Mouse (Mus musculus) telencephalon, adult 2 months (tissue): ENCODE results near the gene Chn2.
A peak's percentile ranks its signal among the peaks of the same experiment; 100 is the strongest.

Experiments used
- DNase-seq: peaks from one replicate; pipeline ENCODE4 v3.0.0-alpha.2; 2011; ENCODE audit warnings: low read depth, low spot score

Gene Chn2

DNA sequence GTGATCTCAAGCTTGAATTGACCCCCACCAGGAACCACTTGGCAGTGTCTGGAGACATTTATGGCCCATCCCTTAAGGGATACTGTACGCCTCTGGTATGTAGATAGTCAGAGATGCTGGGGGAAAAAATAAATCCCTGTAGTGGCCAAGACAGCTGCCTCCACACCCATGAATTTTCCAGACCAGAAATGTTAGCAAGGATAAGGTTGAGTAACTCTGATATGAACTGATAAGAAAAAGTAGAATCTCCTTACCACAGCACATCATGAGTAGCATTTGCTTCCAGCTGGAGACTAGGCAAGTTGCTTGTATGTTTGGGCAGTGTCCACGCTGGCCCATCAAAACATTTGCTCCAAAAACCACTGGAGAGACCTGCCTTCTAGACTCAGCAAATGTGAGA is 239.3 kb downstream of the Chn2 start:
- no peak for DNase-seq

DNA sequence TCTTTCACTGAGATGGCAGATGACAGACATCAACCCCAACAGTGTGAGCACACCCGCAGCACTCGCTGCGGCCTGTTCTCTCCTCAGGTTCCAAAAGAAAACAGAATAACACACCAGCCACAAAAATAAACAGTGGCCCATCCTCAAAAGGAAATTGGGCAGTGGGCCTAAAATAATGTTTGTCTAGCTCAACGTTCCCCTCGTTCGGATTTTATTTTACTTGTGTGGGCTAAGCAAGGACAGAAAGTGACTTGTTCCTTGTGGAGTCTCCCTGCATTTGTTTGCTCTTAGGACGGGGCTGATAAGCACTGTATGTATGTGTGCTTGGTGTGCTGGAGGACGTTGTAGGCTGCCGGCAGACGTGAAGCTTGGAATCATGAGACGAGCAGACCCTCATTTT is 240.0 kb downstream of the Chn2 start:
- DNase-seq = no peak

DNA sequence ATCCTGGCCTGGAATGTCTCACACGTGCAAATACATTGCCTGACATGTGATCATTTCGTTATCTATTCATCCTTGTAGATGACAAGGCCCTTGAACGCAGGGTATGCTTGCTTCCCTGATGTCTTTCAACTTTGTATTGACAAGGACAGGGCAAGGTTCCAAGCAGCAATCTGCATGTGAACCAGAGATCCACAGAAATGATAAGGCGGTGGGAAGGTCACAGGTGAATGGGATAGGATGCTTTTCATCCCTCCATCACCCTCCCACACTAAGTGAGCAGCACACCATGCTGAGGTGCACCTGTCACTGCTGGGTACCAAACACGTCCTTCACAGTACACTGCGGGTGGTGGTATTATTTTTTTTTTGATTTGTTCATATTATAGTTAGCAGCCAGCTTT is 240.9 kb downstream of the Chn2 start:
- DNase-seq = no peak

DNA sequence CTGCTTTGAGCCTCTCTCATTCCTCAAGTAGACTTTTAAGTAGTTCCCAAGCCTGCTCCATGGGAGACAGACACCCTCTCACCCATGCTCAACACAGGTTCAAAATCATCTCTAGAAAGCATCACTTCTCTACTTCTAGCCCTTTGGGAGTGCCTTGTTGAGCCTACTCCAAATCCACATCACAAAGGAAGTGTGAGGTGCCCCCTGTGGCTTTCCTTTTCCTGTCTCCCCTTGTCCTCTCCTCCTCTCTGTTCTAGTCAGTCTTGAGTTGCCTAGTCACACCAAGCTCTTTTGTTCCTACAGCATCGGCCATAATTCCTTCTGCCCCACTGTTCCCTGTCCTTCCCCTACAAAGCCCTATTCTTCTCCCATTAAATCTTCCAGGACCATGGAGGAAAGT is 243.9 kb downstream of the Chn2 start:
- no peak for DNase-seq

GRCm38 (mm10) chr6:54284167-54284711 is 244.9 kb downstream of the Chn2 start:
- no peak for DNase-seq

GRCm38 (mm10) chr6:54286813-54287212 is 247.5 kb downstream of the Chn2 start:
- no peak for DNase-seq

DNA sequence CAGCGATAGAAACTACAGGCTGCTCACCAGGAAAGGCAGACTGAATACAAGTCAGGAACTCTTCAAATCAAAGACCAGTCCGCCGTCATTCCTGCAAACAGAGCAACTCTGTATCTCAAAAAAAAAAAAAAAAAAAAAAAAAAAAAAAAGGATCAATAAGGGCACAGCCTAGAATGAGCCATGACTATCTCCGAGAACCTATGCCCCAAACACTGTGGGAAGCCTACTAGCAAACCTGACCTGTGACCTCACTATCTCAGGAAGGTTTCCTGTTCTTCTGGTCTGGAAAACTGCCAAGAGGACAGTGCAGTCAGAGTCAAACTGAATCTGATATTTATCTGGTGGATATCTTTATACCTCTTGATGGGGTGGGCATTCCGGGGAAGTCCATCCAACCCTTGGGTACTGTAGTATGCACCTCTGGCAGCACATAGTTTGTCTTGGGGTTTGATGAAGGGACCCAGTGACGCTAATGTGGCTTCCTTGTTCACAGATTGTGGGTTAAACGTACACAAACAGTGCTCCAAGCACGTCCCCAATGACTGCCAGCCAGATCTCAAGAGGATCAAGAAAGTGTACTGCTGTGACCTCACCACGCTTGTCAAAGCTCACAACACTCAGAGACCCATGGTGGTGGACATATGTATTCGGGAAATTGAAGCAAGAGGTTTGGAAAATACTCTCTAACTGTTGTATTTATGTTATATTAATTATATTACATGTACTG is 250.6 kb downstream of the Chn2 start:
- DNase-seq = no peak

DNA sequence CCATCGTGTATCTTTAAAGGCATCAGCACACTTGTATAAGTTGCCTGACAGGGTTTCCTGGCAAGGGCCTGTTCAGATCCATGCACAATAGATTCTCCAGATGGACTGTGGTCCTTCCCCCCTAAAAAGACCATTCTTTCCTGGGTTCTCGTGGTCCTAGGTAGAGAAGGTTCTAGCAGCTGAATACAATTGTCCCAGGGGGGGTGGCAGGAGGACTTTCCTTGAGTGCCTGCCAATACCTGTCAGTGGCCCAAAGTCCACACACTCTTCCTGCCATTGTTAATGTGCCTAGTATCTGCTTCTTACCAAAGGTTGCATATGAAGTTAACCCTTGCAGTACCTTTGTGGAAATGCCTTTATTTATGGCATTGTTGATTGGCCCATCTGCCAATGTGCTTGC is 257.9 kb downstream of the Chn2 start:
- DNase-seq = no peak

DNA sequence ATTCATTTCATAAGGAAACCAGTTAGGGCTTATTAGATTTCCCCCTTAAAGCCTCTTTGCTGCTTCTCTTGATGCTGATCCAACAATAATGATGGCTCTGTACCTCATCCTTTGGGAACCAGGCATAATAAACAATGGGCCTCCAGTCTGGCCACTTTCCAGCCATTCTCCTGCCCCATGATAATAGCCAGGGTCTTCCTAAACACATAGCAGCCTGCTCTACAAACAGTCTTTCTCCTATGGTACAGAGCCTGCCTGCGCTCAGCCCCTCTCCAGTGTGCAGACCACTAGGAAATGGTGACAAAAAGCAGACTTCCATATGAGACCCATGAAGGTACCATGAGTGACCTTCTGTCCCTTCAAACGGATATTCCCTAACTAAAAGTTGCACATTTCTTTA is 260.1 kb downstream of the Chn2 start:
- no peak for DNase-seq

DNA sequence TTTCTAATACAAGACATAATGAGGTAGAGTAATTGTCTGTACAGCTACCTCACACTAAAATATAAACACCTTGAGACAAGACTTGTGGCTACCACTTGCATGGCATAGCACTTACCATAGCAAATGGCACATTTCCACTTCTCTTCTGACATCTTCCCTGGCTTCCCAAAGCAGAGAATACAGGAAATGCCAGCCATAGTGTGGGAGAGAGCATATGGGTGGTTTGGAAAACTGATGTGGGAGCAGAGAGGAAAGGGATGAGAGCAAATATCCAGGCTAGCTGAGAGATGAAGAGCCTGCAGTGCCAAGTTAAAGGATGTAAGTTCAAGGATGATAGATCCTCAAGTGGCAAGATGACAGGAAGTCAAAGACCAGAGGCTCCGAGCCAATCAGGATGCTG is 266.4 kb downstream of the Chn2 start:
- DNase-seq = no peak

- DNase-seq = peak; percentile 67
Measured at GRCm38 (mm10) chr6:54313071-54313470, 273.7 kb downstream of the Chn2 start.

GRCm38 (mm10) chr6:54318618-54319017 is 279.3 kb downstream of the Chn2 start:
- no peak for DNase-seq

GRCm38 (mm10) chr6:54319198-54319597 is 279.8 kb downstream of the Chn2 start:
- no peak for DNase-seq

DNA sequence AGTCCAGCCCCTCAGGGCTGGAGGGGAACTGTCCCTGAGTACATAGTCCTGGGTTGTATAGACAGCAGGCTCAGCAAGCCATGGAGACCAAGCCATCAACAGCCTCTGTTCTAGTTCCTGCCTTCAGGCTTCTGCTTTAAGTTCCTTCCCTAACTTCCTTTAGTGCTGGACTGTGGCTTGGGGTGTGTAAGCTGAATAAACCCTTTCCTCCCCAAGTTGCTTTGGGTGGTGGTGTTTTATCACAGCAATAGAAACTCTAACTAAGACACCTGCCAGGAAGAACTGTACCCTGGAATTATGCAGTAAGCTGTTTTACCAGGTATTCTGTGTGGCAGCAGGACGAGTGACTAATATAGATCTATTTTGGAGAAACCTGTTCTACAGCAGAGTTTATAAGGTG is 280.9 kb downstream of the Chn2 start:
- DNase-seq = no peak

DNA sequence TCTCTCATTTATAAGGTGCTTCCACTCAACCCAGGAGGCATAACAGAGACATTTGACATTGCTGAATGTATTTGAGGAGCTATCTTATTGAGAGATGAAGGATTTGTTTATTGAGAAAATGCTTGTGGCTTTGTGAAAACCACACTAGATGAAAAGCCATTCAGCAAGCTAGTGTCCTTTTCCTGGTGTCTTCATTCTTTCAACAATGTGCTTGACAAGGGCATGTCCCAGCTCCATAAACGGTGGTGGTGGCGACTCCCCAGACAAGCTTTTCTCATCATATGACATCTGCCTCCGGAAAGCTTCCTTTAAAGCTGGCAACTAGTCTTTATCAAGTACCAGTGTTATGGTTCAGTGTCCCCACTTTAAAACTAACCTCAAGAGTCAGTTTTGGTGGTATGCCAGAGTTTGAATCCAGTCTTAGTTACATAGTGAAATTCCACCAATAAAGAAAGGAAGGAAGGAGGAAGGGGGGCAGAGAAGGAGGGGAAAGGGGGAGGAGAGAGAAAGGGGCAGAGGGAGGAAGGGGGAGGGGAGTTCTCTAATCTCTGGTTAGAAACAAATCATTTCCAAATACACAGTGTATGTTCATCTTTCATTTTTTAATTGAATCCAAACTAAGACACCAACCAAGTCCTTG is 286.0 kb downstream of the Chn2 start, which contains the start of gene Prr15:
Prr15 (plus strand) TSS at position 590 of the 640 bp plus-strand sequence.
- DNase-seq = no peak

GRCm38 (mm10) chr6:54326671-54327625 is 287.6 kb downstream of the Chn2 start:
- no peak for DNase-seq

DNA sequence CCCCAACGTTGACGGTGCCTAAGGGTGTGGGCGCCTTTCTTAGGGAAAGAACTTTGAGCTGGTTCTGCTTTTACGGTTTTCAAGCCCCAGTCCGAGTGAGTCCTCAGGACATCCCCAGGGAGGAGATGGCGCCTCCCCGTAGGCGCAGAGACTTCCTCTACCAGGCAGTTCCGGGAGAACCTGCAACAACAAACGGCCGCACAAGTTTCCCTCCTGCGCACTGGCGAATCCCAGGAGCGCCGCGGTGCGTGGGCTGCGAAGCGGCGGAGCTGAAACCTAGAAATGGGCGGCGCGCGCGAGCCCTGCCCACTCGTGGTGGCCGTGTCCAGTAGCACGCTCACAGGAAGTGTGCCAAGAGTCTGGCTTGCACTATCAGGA is 288.3 kb downstream of the Chn2 start:
- no peak for DNase-seq

DNA sequence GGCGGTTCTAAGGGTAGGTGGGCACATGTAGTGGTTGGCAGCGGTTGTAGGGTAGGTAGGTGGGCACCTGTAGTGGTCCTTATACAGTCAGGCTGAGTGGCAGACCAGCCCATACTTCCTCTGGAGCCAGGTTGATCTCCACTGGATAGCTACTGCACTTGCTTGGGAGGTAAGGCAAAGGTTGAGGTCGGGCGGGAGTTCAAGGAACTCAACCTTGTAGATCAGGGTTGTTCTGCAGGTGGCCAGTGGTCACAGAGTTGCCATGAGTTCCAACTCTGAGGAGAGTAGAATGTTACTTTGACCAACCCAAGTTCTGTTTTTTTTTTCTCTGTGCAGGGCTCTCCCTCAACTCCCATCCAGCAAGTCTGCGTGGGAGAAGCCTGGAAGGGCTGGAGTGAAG is 289.4 kb downstream of the Chn2 start:
- DNase-seq = no peak

GRCm38 (mm10) chr6:54329598-54329997 is 290.2 kb downstream of the Chn2 start:
- DNase-seq = no peak

GRCm38 (mm10) chr6:54330166-54330565 is 290.8 kb downstream of the Chn2 start:
- no peak for DNase-seq

DNA sequence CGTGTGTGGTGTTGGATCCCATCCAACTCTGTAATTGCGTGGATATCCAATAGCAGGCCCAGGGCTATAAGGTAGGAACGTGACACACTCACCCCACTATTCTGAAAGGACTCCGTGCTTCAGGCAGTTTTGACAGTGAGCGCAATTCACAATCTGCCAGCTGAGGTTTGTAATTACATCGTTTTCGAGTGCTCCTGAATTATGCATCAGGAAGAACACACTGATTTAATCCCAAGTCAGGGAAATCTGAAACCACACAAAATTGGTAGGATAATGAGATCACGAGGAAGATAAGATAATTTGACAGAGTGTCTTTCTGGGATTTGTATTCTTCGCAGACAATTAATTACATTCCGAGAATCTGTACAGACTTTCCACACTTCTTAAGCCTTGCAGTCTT is 292.4 kb downstream of the Chn2 start:
- DNase-seq = peak; percentile 9

- no peak for DNase-seq
Measured at GRCm38 (mm10) chr6:54332203-54332602, 292.8 kb downstream of the Chn2 start.
